Mouse (Mus musculus) Muller cell, postnatal 12 days (primary cell): ENCODE data around the gene Ehbp1l1.
"Not testable (repeated sequence)": the region's sequence is repeated elsewhere in the genome, so short reads cannot be mapped to it uniquely, and the experiment has no call there.

Experiments
- DNase-seq: peaks from one replicate; pipeline ENCODE4 v3.0.0-alpha.2; 2015; ENCODE audit errors: inconsistent ontology term

Ehbp1l1 gene

GRCm38 (mm10) chr19:5710068-5710467 is 16.0 kb downstream of the Ehbp1l1 start:
- no peak for DNase-seq

GRCm38 (mm10) chr19:5704801-5705571 is 21.1 kb downstream of the Ehbp1l1 start:
- DNase-seq, result no peak

- DNase-seq, result no peak
Observed at GRCm38 (mm10) chr19:5704163-5704800, 21.8 kb downstream of the Ehbp1l1 start, which contains the start of gene Kcnk7. Gene Kcnk7 (plus strand): TSS chr19:5704367.

- no peak for DNase-seq
Observed at GRCm38 (mm10) chr19:5695849-5696462, 30.2 kb downstream of the Ehbp1l1 start.

DNA sequence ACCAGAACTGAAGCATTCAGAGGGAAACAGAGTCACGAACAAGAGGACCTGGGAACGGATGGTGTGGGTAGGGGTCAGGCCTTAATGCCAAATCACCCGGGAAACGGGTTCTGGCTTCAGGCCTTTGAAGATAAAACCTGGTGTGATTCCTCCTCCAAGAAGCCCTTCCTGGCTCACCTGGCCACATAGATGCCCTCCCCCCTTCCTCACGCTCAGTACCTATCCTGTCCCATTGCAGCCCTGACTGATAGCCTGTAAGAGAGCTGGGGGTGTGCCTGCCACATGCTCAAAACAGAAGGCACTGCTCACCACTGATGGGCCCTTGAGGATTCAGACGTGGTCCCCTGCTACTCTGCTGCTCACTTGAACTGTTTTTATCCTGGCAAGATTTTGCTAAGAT is 32.3 kb downstream of the Ehbp1l1 start:
- no peak for DNase-seq

- peak; percentile 53 for DNase-seq
Observed at GRCm38 (mm10) chr19:5692913-5693396, 33.2 kb downstream of the Ehbp1l1 start.

- DNase-seq, result peak; percentile 53
Observed at GRCm38 (mm10) chr19:5692086-5692912, 33.8 kb downstream of the Ehbp1l1 start.

- DNase-seq, result no peak
Observed at GRCm38 (mm10) chr19:5691601-5692000, 34.5 kb downstream of the Ehbp1l1 start.

- no peak for DNase-seq
Observed at GRCm38 (mm10) chr19:5690343-5690735, 35.8 kb downstream of the Ehbp1l1 start.

DNA sequence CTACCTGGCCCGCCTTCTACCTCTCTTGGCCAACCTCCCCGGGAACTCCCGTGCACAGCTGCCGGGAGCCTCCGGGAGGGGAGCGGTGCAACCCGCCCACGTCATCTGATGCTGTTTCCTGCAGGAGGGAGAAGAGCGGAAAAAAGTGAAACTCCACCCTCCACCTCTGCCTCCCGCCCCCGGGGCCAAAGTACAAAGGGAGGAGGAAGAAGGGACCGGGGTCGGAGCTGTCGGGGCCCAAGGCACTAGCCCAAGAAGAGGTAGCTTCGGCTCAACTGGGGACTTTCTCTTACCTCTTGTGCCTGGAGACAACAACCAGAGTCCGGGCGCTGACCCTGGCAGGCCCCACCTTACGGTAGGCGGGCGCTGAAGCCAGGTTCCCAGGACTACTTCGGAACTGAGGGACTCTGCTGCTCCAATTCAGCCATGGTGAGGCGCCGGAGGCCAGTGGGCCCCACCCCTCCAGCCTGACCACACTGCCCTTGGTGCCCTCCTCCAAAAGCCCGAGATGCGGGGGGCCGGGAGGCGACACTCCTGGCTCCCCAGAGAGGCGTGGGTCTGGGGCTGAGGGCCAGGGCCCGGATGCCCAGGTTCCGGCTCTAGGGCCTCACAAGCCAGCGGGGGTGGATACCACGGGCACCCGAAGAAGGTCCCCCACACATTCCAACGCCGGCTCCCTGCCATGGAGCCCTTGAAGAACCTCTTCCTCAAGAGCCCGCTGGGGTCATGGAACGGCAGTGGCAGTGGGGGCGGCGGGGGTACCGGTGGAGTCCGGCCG is 36.4 kb downstream of the Ehbp1l1 start:
- DNase-seq, result peak; percentile 94

- DNase-seq, result no peak
Observed at GRCm38 (mm10) chr19:5689088-5689428, 37.1 kb downstream of the Ehbp1l1 start.

- DNase-seq, result peak; percentile 98
Observed at GRCm38 (mm10) chr19:5688200-5689087, 37.7 kb downstream of the Ehbp1l1 start, which contains the start of the genes Map3k11 and Pcnx3. Gene Map3k11 (plus strand): TSS chr19:5688742. Gene Pcnx3 (minus strand): TSS chr19:5688908.

DNA sequence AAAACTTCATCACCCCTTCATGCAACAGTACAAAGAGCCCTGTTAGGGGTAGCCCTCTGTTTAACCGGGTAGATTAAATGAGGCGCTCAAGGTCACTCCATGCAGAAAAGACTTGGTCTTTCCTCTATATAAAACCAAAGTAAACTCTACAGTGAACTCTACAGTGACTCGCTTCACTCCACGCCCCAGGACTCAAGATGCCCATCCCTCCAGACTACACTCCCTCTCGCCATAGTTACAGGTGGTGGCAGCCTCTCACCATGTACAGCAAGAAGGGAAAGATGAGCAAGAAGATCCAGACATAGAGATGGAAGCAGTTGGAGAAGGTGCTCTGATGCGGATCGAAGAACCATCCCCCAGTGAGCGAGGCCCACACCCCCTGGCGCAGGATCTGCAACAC is 38.4 kb downstream of the Ehbp1l1 start:
- DNase-seq, result no peak

DNA sequence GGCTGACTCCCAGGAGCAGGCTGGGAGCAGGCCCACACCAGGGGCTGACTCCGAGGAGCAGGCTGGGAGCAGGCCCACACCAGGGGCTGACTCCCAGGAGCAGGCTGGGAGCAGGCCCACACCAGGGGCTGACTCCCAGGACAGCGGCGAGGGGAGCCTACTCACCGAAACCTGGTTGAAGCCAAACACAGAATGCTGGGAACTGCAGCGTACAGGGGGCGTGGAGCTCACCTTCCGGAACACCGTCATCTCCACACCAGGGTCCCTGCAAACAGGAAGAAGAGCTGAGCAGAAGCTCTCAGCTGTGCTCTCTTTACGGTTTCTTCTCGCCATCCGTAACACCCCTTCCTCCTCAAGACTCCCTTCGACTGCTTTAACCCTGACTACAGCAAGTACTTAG is 39.2 kb downstream of the Ehbp1l1 start:
- DNase-seq, result not testable (repeated sequence)

DNA sequence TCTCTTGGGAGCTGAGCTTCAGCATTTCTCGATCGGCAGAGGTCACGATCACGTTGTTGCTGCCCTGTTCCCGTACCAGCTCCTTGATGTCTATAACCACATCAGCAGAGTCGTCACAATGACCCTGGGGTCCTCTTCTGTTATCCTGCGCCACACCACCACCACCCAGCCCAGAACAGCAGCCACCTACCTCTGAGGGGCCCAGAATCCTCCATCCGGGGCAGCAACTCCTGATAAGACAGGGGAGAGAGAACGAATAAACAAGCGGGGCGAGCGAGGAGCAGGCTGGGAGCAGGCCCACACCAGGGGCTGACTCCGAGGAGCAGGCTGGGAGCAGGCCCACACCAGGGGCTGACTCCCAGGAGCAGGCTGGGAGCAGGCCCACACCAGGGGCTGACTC is 39.7 kb downstream of the Ehbp1l1 start:
- DNase-seq, result no peak

GRCm38 (mm10) chr19:5685861-5686260 is 40.3 kb downstream of the Ehbp1l1 start:
- DNase-seq, result no peak

GRCm38 (mm10) chr19:5685431-5685830 is 40.7 kb downstream of the Ehbp1l1 start:
- no peak for DNase-seq

GRCm38 (mm10) chr19:5684985-5685384 is 41.1 kb downstream of the Ehbp1l1 start:
- no peak for DNase-seq

DNA sequence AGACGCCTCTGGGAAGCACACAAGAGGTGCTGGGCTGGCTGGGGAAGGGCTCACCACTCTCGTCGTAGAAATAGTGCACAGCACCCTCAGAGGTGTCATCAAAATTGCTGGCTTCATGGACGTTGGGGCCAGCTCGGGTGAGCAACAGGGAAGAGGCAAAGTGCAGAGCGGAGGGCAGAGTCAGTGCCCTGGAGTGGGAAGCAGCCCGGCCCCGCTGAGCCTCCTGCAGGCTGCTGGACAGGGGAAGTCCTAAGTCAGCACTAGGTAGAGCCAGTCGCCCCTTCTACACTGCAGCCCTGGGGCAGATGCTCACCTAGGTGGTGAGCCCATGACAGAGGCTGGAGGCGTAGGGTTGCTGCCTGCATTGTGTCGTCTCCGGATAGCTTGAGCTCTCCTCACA is 41.9 kb downstream of the Ehbp1l1 start:
- DNase-seq, result no peak

GRCm38 (mm10) chr19:5680432-5680831 is 45.7 kb downstream of the Ehbp1l1 start:
- no peak for DNase-seq
